Mouse (Mus musculus) right cerebral cortex, postnatal 25 days (tissue): ENCODE results near the gene Tbc1d8.

Experiments
- DNase-seq: peaks from one replicate; pipeline ENCODE4 v3.0.0; 2022

Tbc1d8 gene

DNA sequence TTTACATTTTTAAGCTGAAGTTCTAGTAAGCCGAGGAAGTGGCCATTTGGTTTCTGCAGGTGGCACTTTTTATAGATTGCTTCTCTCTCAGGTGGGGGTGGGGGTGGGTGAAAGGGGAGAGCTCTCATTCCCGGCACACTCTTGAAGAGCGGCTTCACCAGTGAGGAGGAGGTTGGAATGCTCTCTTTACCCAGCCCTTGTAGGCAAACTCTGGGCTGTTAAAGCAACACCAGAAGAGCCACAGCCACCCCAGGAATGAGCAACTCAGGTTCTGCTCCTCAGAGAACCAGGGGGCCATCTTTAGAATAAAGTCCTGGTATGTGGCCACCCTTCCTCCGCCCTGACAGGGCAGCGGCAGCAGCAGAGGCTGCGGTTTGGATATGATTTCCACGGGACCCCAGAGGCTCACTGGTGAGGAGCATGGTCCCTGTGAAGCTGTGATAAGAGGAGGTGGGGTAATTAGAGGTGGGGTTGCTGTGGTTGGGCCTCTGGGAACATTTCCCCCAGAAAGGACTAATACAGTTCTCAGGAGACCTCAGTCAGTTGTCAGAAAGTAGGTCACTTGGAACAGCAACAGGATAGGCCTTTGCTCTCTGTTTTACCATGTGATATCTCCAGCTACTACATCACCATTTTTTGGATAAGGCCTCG, 85.2 kb downstream of the Tbc1d8 start:
- no peak for DNase-seq

DNA sequence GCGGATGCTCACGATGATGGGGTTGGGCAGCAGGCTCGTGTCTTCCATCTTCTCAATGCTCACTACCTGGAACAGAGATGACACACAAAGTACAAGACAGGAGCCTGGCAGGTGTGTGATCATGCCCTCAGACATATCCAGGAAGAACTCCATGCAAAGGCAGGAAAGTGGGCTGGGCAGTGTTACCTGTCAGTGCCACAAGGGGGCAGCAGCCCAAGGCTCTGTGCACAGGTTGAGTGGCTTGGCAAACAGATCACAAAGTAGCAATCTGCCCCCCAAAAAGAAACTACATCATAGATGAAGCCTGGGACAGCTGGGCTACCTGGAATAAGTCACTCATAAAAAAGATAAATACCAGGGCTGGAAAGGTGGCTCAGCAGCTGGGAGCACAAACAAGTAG, 86.4 kb downstream of the Tbc1d8 start:
- peak; percentile 77 for DNase-seq

DNA sequence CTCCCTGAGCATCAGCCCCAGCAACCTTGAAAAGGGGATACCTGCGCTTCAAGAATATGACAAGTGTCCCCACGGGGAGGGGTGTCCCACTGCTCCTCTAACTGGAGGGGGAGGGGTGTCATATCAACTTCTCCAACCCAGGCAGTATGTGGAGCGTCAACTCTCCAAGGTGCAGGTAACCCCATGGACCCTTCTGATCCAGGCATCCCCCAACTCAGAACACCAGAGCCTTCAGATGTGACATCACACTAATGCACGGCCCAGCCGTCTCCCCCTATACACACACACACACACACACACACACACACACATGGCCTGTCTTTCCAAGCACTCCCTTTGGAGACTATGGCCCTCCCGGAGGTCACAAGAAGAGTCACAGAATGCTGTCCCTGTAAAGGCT, 86.9 kb downstream of the Tbc1d8 start:
- no peak for DNase-seq

DNA sequence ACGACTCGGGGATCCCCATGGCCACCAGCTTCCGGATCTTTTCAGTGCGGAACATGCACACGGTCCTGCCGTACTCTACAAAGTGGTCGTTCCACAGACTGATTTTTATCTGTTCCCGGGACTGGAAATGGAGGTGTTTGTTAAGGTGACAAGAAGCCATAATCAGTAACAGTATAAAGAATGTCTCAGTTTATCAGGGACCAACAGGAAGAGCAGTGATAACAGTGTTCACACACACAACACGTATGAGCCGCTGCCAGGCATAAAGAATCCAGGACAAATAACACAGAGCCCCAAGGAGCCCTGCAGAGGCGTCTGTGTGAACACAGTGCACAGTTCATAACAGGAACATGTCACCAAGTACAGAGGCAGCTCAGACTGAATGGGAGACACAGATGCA, 89.2 kb downstream of the Tbc1d8 start:
- DNase-seq, result no peak

DNA sequence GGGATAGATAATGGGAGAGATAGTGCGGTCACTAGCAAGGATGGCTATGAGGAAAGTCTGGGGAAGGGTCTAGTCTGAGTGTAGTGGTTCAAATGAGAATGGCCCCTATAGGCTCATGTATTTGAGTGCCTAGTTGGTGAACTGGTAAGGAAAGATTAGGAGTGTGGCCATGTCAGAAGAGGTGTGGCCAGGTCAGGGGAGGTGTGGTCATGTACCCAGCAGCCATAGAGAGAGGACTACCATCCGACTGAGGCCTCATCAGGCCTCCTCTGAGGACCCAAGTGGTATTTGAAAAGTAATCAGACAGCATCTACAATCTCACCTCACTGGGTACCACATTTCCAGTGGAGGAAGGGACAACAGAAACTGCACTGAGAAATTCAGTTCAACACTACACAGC, 90.4 kb downstream of the Tbc1d8 start:
- DNase-seq, result no peak

DNA sequence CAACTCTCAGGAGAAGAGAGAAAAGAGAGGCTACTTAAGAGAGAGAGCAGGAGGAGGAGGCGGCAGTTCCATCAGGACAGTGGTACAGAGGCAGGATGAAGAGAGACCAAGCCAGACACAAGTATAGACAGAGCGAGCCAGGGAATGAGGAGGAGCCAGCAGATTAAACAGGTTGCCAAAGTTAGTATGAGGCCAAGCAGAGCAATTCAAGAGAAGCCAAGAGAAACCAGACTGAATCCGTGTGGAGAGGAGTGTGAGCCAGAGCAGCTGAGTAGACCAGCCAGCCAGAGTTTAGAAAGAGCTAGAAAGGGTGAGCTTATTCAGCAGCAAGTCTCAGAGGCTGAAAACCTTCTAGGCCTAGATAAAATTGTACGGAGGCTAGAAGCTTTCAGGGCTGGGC, 91.1 kb downstream of the Tbc1d8 start:
- DNase-seq, result no peak

DNA sequence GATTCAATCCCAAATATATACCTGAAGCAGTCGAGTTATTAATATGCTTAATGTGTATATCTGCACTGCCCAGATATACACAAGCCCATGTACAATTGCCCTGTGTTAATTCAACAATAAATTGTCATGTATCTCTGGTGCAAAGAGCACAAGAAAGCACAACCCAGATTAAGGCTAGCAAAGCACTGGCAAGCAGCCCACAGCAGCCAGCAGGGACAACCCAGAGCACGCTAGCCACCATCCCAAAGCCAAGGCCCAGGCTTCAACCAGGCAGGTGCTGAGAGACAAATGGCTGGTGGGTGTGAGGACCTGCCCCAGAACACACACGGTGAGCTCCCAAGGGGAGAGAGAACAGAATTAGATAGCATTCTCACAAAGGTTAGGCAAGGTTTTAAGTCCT, 92.1 kb downstream of the Tbc1d8 start:
- DNase-seq, result no peak

DNA sequence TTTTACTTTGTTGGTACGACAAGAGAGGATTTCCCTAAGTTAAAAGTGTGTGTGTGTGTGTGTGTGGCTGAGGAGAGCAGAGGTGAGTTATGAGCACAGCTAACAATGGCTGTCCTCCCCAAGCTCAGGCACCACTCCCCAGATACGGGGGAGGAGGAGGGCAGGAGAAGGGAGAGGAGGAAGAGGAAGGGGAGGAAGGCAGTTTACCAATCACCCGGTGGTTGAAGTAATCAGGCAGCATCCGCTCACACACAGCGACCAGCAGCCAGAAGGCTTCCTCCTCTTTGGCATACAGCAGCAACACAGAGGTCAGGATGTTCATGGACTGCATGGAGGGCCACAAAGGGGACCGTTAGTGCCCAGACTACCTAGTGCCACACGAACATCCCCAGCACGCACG, 93.6 kb downstream of the Tbc1d8 start:
- DNase-seq, result no peak

DNA sequence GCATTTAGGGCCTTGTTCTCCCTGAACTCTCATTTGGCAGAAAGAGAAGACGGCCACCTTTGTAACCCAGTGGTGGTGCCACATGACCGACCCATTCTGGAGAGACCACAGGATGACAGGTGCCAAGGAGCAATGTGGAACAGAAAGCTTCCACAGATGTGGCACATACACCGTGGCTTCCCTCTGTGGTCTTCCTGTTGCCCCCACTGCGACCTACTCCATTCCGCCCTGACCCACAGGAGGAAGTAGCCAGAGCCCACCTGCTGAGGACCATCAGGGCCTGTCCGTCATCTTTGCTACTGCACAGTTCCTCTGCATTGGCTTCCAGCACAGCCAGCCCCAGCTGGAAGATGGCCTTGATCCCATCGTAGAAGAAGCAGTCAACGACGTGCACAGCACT, 97.5 kb downstream of the Tbc1d8 start:
- no peak for DNase-seq

DNA sequence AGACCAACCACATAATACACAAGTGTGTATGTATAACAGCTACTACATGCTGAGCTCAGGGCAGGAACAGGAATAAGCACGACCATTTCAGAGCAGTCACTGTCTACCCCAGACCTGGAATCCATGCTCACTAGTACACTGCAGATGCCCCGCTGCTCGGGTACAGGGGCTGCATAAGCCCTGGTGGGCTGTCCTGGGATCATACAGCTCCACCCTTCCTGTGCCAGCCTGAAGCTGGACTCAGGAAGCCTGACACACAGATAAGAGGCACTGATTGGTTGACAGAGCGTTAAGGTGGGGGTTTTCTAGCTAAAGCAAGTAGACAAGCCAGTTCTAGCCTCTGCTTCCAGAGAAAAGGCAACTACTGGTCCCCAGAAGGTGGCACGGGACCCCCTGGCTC, 99.5 kb downstream of the Tbc1d8 start:
- no peak for DNase-seq

DNA sequence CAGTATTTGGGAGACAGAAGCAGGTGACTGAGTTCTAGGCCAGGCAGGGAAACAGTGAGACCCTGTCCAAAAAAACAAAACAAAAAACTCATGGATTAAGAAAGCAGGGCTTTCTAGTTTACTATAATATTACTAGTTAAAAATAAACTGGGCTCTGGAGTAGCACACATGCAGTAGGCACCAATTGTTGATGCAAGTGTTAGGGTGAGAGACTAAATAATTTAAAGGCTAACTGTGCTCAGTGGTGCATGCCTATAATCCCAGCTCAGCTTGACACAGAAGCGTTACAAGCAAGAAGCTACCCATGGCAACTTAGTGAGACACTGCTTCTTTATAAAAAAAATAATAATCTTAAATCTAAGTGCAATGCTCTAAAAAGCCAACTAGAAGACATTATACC, 100.0 kb downstream of the Tbc1d8 start:
- no peak for DNase-seq

DNA sequence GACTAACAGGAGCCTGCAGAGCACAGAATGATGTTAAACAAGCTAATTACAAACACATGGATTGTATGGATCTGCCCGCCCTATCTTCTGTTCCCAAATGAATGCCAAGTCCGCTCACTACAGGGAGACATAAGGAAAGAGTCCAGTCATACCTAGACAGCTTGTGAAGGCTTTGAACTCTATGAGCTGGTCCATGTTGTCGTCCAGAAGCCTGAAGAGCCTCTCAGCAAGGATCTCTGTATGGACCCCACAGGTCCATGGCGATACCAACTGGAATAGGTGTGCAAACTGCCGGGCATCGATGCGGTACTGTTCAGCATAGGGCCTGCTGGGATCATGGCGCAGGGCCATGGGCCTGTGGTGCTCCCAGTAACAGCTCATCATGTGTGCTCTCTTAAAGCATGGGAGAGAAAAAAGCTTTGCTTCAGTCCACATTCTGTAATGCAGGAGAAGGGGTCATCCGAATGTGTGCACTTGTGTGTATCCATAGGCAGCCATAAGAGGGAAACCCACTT, 101.8 kb downstream of the Tbc1d8 start:
- no peak for DNase-seq

DNA sequence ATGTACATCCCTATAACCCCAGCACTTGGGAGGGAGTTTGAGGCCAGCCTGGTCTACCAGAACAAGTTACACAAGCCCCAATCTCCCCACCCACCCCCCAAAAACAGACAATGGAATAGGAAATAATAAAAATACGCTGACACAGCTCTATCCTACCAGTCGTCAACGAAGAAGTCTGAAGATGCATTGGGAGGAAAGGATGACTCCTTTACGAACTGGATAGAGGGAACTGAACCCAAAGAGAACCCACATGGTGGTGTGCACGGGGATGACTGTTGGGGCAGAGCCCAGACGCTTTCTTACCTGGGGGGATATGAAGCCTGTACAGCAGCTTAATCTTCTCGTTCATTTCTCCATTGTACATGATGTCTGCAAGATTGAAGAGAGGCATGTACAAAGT, 102.4 kb downstream of the Tbc1d8 start:
- DNase-seq, result no peak

DNA sequence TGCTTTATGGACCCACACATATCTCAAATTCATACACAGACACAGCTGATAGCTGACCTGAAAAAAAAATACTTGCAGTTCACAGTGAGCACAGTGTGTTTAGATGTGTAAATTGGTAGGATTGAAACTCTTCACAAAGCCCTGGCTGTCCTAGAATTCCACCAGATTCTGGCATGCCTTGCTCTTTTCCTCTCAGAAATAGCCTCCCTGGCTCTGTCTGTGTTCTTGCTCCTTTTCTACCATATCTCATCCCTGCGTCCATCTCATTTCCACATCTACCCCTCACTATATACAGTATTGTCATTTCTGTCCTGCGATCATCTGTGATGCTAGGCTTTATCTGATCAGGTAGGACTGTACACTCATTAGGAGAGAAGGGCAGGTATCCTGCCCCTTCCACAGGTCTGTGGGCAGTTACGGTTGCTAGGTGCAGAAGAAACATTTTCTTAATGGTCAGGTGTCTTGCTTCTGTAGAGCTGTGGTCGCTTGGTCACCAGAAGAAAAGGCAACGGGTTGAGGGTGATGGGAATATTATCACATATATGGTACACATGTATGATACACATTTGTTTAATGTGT, 104.2 kb downstream of the Tbc1d8 start:
- no peak for DNase-seq

DNA sequence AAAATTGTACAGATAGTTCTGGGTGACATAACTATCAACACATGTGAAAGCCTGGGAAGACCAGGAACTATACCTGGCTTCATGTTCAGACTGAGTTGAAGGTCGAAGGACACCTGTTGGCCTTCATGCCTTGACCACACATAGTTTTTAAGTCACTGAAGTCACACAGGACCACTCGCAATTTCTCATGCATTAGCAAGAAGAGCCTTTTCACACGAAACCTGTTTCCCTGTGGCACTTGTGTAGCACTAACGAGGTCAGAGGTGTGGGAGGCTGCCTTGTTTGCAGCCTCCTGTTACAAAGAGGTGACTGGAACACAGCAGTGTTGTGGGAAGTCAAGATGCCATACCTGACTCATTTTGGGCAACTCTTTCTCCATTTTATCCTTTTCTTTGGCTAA, 105.2 kb downstream of the Tbc1d8 start:
- no peak for DNase-seq

DNA sequence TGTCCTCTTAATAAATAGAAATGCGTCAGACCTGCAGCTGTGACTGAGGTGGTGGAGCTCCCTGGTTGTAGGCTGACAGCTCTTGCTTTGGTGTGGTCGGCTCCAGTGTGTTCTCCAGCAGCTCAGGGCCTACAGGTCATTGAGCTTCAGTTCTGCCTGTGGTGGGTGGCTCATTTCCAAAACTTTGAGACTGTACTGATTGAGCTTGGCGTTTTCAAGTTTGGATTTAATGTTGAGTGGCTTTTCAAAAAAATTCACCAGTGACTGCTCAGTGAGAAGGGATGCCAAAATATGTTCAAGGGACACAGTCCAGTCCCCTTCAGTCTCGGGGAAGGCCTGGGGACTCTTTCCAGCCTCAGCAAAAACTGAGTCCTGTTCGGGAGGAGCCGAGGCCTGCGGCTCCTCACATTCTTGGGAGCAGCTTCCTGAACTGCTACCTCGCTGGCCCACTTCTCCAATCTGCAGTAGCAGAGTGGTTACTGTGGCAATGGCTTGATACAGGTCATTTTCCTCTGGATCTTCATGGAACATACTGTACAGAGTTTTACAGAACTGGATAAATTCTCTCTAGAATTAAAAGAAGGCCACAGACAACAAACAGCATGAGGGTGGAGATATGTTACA, 106.2 kb downstream of the Tbc1d8 start:
- no peak for DNase-seq

DNA sequence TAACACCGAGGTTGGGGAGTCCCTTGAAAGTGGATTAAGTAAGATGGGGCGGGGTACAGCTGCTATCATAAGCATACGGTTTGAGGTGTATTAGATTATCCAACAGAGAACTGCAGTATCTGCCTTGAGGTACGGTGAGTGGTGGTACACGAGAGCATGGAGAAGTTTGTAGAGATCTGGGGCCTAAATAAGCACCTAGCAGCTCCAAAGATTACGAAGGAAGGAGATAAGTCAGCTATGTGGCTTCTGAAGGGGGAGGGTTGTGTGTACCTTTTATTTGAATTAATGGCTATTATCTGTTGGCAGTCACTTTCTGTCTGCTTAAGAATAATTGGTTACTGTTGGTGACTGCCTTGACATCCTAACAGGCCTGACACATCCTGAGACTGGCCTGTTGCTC, 108.1 kb downstream of the Tbc1d8 start:
- no peak for DNase-seq

DNA sequence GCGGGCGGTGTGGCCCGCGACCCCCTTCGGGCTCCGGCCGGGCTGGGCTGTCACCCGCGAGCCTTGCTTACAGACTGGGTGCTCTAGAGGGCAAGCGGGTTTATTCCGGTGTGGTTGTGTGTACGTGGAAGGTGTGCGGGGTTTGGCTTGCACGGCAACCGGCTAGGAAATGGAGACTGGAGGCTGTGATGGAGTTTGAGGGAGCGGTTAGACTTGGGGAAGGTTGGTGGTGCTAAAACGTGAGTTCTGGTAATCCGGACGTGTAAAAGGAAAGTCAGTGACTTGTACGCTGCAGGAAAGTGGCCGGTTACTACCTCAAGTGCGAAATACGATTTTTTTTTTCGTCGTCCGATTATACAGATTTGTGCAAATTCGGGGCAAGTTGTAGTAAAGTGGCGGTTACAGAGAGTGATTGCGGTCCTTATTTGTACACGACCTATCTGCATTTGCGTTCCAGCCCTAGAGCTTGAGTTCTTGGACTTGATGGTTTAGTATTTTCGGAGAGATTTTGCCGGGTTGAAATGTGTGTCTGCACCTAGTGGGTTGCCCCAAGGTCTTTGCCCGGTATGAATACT, 110.2 kb downstream of the Tbc1d8 start:
- DNase-seq, result no peak

DNA sequence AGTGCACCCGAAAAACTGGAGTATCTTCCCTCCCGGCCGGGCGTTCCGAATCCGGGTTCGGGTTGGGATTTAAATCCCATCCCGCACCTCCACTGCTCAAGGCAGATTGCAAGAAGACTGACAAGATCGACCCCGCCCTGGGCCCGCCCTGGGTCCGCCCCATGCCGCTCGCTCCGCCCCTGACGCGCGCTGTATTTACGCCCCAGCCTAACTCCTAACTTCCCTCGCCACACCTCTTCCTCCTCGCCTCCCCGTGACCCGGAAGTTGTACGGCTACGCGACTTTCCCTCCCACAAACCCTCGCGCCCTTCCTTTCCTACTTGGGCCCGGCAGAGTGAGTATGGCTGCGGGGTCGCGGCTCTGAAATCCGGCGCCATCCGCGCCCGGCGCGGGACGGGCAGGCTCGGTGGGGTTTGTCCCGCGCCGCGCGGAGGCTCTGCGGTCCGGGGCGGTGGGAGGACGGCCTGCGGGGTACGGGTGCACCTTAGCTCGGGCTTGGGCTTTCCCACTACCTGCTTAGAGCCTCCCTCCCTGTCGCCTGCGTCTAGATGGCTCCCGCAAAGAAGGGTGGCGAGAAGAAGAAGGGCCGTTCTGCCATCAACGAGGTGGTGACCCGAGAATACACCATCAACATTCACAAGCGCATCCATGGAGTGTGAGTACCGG, 110.8 kb downstream of the Tbc1d8 start, which contains the start of gene Rpl31:
Gene Rpl31, plus strand, starts transcription at position 242 of the 666 bp plus-strand sequence.
- peak; percentile 99 for DNase-seq

DNA sequence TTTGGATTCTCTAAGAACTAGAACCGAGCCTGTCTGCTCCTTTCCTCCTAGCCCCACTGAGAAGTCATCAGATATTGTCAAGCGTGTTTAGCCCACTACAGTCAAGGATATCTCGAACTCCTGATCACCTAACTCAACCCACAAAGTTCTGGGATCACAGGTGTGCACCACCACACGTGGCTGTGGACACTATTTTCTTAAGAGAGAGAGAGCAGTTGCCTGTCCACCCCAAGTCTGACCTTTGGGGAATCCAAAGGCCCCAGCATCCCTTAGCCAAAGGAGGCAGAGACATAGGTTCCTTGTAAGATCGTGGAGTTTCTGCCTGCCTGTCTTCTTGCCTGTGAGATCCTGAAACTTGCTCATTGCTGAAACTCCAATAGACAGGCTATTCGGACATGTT, 111.5 kb downstream of the Tbc1d8 start:
- no peak for DNase-seq

DNA sequence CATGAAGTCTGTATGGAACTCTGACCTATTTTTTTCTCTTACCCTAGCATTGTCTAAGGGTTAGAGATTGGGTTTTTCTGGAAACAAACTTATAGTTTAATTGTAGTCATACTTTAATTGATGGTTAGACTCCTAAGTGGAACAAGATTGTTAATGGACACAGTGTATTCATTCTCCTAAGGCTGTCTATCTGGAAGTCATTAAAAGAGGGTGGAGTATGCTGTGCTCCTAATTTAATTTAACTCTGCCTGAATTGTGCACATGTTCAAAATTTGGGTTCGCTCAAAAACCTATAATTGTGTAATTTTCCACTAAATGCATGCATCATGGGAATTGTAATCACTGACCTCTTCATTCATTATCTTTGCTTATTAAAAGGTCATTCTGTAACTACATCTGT, 113.0 kb downstream of the Tbc1d8 start:
- DNase-seq, result no peak

DNA sequence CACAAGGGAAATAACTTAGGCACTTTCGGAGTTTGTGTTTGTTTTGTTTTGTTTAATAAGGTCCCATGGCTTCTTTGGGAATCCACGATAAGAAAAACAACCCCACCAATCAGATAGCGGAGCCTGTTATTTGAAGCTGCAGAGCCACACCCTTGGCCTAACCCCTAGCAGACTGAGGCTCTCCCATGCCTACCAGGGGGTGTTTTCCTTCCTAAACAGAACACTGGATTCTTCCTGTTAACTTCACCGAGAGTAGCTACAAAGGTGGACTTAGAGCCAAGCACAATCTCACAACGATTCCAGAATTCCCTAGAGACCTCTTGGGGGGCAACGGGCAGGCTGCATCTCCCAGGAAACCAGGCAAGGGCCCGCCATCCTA, 116.1 kb downstream of the Tbc1d8 start:
- no peak for DNase-seq

DNA sequence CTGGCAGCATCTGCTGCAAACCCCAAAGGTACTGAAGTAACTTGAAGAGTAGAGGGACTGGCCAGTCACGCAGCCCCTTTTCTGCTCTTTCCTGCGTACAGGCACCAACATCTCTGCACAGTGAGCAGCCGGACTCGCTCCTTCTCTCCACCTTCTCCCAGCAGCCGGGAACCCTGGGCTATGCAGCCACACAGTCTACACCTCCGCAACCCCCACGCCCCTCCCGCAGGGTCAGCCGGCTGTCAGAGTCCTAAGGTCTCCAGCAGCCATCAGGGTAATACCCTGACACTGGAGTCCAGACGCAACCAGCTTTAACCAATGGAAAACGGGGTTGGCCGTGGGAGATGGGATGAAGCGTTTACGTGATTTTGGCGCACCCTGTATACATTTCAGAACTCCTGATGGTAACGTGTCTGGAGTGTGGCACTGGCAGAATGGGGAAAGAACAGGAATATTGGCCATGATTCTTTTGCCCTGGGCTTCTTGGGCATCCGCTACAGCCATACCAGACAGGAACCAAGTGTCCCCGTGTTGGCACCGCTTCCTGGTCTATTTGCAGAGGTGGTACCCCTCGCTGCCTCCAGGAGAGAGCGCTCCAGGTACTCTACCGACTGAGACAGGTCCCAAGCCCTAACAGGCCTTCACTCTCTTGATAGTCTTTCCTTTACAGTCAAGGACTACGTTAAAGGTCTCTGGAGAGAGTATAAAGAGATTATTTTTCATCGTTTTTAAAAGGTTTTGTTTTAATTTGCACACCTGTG, 116.6 kb downstream of the Tbc1d8 start:
- DNase-seq, result no peak
